Mouse (Mus musculus) stomach, embryonic 14.5 days (tissue): ENCODE results near the gene Furin. TPM values are rescaled to one million over a fixed set of nuclear protein-coding genes. Genes with fewer than 3 reads are reported as not detected.
A peak's percentile ranks its signal among the peaks of the same experiment; 100 is the strongest.

Experiments
- ATAC-seq: fragments of 200-750 bp; cut with Nextera tagmentation; 2 replicates; pipeline ENCODE4 v1.8.0; 2017; ENCODE audit warnings: low read depth, moderate TSS enrichment; ENCODE audit not compliant: insufficient number of reproducible peaks, insufficient read depth, low FRiP score
- H3K27ac ChIP-seq: fragments of 300-500 bp; sonication (generic); 2 replicates; pipeline ENCODE4 v1.5.1; 2014; ENCODE audit warnings: mild to moderate bottlenecking, low read length, moderate library complexity, mixed read lengths
- H3K27me3 ChIP-seq: fragments of 300-500 bp; sonication (generic); 2 replicates; pipeline ENCODE4 v1.6.1; 2014; ENCODE audit warnings: low read length, control low read depth, mixed read lengths; ENCODE audit not compliant: control insufficient read depth, insufficient read depth
- H3K36me3 ChIP-seq: fragments of 300-500 bp; sonication (generic); 2 replicates; pipeline ENCODE4 v1.6.1; 2014; ENCODE audit warnings: mild to moderate bottlenecking, control low read depth, low read length, moderate library complexity, mixed read lengths; ENCODE audit not compliant: control insufficient read depth, insufficient read depth
- H3K4me1 ChIP-seq: fragments of 300-500 bp; sonication (generic); 2 replicates; pipeline ENCODE4 v1.6.1; 2014; ENCODE audit warnings: low read length, control low read depth, mixed read lengths; ENCODE audit not compliant: control insufficient read depth, insufficient read depth
- H3K4me2 ChIP-seq: fragments of 300-500 bp; sonication (generic); replicated peaks from 2 replicates; pipeline ENCODE4 v1.6.1; 2014; ENCODE audit warnings: low read depth, low read length, control low read depth
- H3K4me3 ChIP-seq: fragments of 300-500 bp; sonication (generic); 2 replicates; pipeline ENCODE4 v1.5.1; 2014; ENCODE audit warnings: low read depth, low read length, control low read depth
- H3K9ac ChIP-seq: fragments of 300-500 bp; sonication (generic); replicated peaks from 2 replicates; pipeline ENCODE4 v1.6.1; 2014; ENCODE audit warnings: low read depth, mild to moderate bottlenecking, control low read depth, low read length, moderate library complexity, mixed read lengths
- H3K9me3 ChIP-seq: fragments of 300-500 bp; sonication (generic); 2 replicates; pipeline ENCODE4 v1.6.1; 2016; ENCODE audit warnings: low read depth, low read length, control low read depth; ENCODE audit not compliant: control insufficient read depth
- WGBS: fragments of 180-500 bp; shearing (Covaris S2); extraction: QIAGEN DNeasy Blood & Tissue Kit; methylation state at CpG from one replicate; pipeline ENCODE4 v1.1.7; 2014; 5-methylcytosine and 5-hydroxymethylcytosine counted together
- polyA plus RNA-seq: library from polyadenylated mRNA; unstranded; fragments of >200 nt; fragmentation: Nextera tagmentation; extraction: Ambion mirVana; gene quantifications from 2 replicates; pipeline ENCODE4 v1.2.1, GENCODE M21; 2014

Furin gene
- polyA plus RNA-seq, 1 experiment from 2014 or later: 12.4 TPM

DNA sequence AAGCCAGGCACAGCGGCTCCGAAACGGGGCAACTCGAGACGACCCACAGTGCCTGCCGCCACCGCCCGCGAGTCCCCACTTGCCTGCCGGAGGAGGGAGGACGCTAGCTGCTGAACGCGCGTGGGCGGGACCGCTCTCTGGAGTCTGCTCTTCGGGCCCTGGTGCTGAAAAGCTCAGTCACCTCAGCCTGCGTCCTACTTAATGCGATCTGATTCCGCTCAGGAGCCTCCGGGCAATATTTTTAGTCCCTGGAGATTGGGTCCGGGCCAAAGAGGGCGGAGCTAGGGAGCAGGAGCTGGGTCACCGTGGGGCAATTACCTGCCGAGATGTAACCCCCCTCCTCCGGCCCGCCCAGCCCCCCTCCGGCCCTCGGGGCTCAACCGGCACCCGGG is 34.6 kb downstream of the Furin start:
- Histone ChIP-seq H3K4me2 (peak overlapping the region; percentile 78), H3K4me1 (peaks cover 12% of the 10 kb centered on the region; the same call in 1 of the 2 replicates), H3K27ac (peak overlapping the region; percentile 75; the same call in 1 of the 2 replicates), H3K27me3 (no peaks in the 10 kb centered on the region), H3K9ac (peak overlapping the region; percentile 73), H3K9me3 (no peaks in the 10 kb centered on the region), H3K36me3 (peaks cover 28% of the 10 kb centered on the region), H3K4me3 (peak overlapping the region; percentile 80)
- under 1% methylated on average over 31 of the region's 31 CpGs for WGBS
- ATAC-seq: peak; percentile 33

- no peak for ATAC-seq
- Histone ChIP-seq H3K4me2 (peak overlapping the region; percentile 78), H3K4me3 (peak overlapping the region; percentile 80), H3K27ac (peak overlapping the region; percentile 75; the same call in 1 of the 2 replicates), H3K36me3 (peaks cover 28% of the 10 kb centered on the region), H3K27me3 (no peaks in the 10 kb centered on the region), H3K4me1 (peaks cover 12% of the 10 kb centered on the region; the same call in 1 of the 2 replicates), H3K9me3 (no peaks in the 10 kb centered on the region), H3K9ac (peak overlapping the region; percentile 73)
- 29% methylated on average over 4 of the region's 4 CpGs for WGBS
Observed at GRCm38 (mm10) chr7:80369967-80370431, 35.2 kb downstream of the Furin start.

DNA sequence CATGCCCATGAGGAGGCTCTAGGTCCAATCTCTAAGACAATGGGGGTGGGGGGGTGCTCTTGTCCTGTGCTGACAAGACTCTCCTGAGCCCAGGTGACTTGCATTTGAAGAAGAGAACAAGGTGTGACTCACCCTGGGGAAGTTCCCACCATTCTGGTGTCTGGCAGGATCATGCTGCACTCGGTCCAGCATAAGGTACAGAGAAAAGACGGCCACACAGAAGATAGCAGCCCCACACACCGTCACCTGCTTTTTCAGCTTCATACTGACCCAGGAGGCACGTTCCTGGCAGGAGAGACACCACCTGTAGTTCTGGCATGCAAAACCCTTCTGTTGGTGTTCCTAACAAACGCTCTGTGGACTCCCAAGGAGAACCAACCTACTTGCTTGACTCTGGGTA is 35.8 kb downstream of the Furin start:
- Histone ChIP-seq H3K36me3 (peaks cover 28% of the 10 kb centered on the region), H3K9ac (no peak overlapping the region), H3K27ac (peak overlapping the region; percentile 75; the same call in 1 of the 2 replicates), H3K4me1 (peaks cover 12% of the 10 kb centered on the region; the same call in 1 of the 2 replicates), H3K9me3 (no peaks in the 10 kb centered on the region), H3K4me2 (peak overlapping the region; percentile 78), H3K27me3 (no peaks in the 10 kb centered on the region), H3K4me3 (peak overlapping the region; percentile 80)
- WGBS: 59% methylated on average over 5 of the region's 5 CpGs
- no peak for ATAC-seq

GRCm38 (mm10) chr7:80368635-80369421 is 36.4 kb downstream of the Furin start:
- Histone ChIP-seq H3K4me3 (0 out of 2 replicates have a peak overlapping the region, but pooled peaks have one; percentile 80), H3K27me3 (no peaks in the 10 kb centered on the region), H3K9ac (no peak overlapping the region), H3K4me1 (peaks cover 12% of the 10 kb centered on the region; the same call in 1 of the 2 replicates), H3K4me2 (no peak overlapping the region), H3K9me3 (no peaks in the 10 kb centered on the region), H3K36me3 (peaks cover 32% of the 10 kb centered on the region), H3K27ac (no peak overlapping the region; the same call in 1 of the 2 replicates)
- no peak for ATAC-seq
- 69% methylated on average over 20 of the region's 20 CpGs for WGBS

DNA sequence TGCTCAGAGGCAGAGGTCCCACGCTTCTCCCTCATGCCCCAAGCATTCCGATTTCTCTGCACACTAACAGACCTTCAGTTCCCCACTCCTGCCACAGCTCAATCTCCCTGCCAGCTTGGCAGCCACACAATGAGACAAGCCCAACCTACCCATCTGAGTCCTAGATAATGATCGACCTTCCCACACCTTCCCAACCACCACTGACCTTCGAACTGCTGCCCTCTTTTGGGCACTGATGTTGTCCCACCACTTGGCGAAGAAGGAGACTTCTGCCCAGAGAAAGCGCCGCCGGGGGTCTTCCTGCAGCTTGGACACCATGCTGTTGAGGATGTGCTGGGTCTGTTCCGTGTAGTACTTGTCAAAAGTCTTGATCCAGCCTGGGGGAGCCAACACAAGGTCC is 37.2 kb downstream of the Furin start:
- no peak overlapping the region for H3K4me2 ChIP-seq
- no peak overlapping the region for H3K9ac ChIP-seq
- no peak for ATAC-seq
- H3K4me1 ChIP-seq: peaks cover 12% of the 10 kb centered on the region; the same call in 1 of the 2 replicates
- peaks cover 40% of the 10 kb centered on the region for H3K36me3 ChIP-seq
- H3K4me3 ChIP-seq: no peak overlapping the region
- no peaks in the 10 kb centered on the region for H3K27me3 ChIP-seq
- H3K27ac ChIP-seq: no peak overlapping the region
- 84% methylated on average over 9 of the region's 9 CpGs for WGBS
- no peaks in the 10 kb centered on the region for H3K9me3 ChIP-seq

DNA sequence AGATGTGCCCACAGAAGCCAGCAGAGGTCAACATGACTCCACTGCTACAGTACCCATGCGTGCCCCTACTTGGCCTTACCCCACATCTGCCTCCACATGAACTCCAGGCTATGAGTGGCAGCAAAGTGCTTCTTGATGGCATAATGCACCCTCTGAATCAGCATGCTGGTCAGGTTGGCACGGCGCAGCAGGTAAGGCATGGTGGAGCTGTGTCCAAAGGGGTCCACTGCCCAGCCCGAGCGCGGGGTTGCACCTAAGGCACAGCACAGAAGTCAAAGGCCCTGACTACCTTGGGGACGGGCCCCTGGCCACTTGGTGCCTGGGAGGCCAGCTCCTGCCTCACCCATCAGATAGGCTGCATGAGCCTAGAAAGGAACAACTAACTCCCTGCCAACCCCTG is 38.0 kb downstream of the Furin start:
- H3K9me3 ChIP-seq: no peaks in the 10 kb centered on the region
- H3K27me3 ChIP-seq: no peaks in the 10 kb centered on the region
- H3K27ac ChIP-seq: no peak overlapping the region
- H3K9ac ChIP-seq: no peak overlapping the region
- WGBS: 98% methylated on average over 7 of the region's 7 CpGs
- H3K4me2 ChIP-seq: no peak overlapping the region
- H3K4me3 ChIP-seq: no peak overlapping the region
- ATAC-seq: no peak
- H3K36me3 ChIP-seq: peaks cover 48% of the 10 kb centered on the region
- H3K4me1 ChIP-seq: peaks cover 12% of the 10 kb centered on the region; the same call in 1 of the 2 replicates

GRCm38 (mm10) chr7:80365759-80366158 is 39.5 kb downstream of the Furin start:
- WGBS: 74% methylated on average over 2 of the region's 2 CpGs

DNA sequence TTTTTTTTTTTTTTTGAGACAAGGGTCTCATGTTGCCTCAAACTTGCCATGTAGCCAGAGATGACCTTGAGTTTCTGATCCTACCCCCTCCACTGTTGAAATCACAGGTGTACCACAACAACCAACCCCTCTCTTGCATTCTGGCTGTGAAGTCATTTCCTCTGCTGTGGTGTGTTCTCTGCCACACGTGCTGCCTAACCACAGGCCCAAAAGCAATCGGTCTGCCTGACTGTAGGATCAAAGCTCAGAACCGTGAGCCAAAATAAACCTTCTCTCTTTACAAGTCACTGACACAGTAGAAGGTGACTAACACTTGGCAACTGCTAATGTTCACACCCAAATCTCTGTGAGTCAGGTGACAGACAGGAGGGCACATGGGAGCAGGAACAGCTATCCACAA is 44.8 kb downstream of the Furin start:
- Histone ChIP-seq H3K27ac (no peak overlapping the region), H3K36me3 (peaks cover 55% of the 10 kb centered on the region), H3K9me3 (no peaks in the 10 kb centered on the region), H3K9ac (no peak overlapping the region), H3K4me1 (no peaks in the 10 kb centered on the region), H3K4me3 (no peak overlapping the region), H3K27me3 (no peaks in the 10 kb centered on the region), H3K4me2 (no peak overlapping the region)
- 61% methylated on average over 3 of the region's 3 CpGs for WGBS
- ATAC-seq: no peak

More at GRCm38 (mm10) chr7:80365759-80366158, 39.5 kb downstream of the Furin start:
- Histone ChIP-seq H3K4me3 (no peak overlapping the region), H3K27ac (no peak overlapping the region), H3K27me3 (no peaks in the 10 kb centered on the region), H3K4me1 (peaks cover 12% of the 10 kb centered on the region; the same call in 1 of the 2 replicates), H3K9me3 (no peaks in the 10 kb centered on the region), H3K4me2 (no peak overlapping the region), H3K36me3 (peaks cover 59% of the 10 kb centered on the region), H3K9ac (no peak overlapping the region)
- no peak for ATAC-seq
